Mouse (Mus musculus): ENCODE data around the gene Crot.

DNA sequence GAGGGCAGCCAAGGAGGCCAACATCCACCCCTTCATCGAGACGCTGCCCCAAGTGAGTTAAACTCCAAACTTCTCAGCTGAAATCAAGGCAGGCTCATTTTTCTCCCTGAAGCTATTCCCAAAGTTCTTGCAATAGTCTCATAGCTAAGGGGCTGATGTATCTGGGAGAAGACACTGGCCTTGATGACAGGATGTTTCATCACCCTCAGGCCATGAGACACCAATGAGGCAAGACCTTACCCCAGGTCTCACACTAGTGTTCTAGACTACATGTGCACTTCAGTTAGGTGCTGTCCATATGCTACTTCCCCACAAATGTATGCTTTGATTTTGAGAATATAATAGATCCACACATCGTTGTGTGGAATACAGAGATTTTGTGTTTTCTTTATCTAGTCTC, 41.6 kb downstream of the Crot start:
- TF ChIP-seq CTCF (IDR thresholded peaks at IDR 0.05; ENCODE audit: borderline replicate concordance, insufficient read depth, low read depth, low read length): no peak
- TF ChIP-seq POLR2A (IDR thresholded peaks at IDR 0.05; ENCODE audit: borderline replicate concordance, insufficient read depth, low read length): no peak

Data from cerebellum, adult 2 months (tissue).